Mouse (Mus musculus): ENCODE measurements around the gene Rab5b.
"Not testable (repeated sequence)": the region's sequence is repeated elsewhere in the genome, so short reads cannot be mapped to it uniquely, and the experiment has no call there.

The Rab5b gene

GRCm38 (mm10) chr10:128642749-128643148 lies 53.3 kb downstream of the Rab5b start:
- DNase-seq (ENCODE audit: low spot score), result no peak

GRCm38 (mm10) chr10:128641871-128642270 lies 54.2 kb downstream of the Rab5b start:
- DNase-seq (ENCODE audit: low spot score), result no peak

GRCm38 (mm10) chr10:128640891-128641290 lies 55.2 kb downstream of the Rab5b start:
- DNase-seq (ENCODE audit: low spot score), result no peak

GRCm38 (mm10) chr10:128639999-128640398 lies 56.1 kb downstream of the Rab5b start:
- no peak for DNase-seq (ENCODE audit: low spot score)

- DNase-seq (ENCODE audit: low spot score), result no peak
These were observed 59.1 kb downstream of the Rab5b start for GRCm38 (mm10) chr10:128637011-128637410.

GRCm38 (mm10) chr10:128636561-128636960 lies 59.5 kb downstream of the Rab5b start:
- no peak for DNase-seq (ENCODE audit: low spot score)

GRCm38 (mm10) chr10:128635697-128636096 lies 60.4 kb downstream of the Rab5b start:
- DNase-seq (ENCODE audit: low spot score), result no peak

GRCm38 (mm10) chr10:128631571-128631970 lies 64.5 kb downstream of the Rab5b start:
- no peak for DNase-seq (ENCODE audit: low spot score)

GRCm38 (mm10) chr10:128630306-128630705 lies 65.8 kb downstream of the Rab5b start:
- DNase-seq (ENCODE audit: low spot score), result not testable (repeated sequence)

GRCm38 (mm10) chr10:128629746-128630145 lies 66.3 kb downstream of the Rab5b start:
- DNase-seq (ENCODE audit: low spot score), result no peak

GRCm38 (mm10) chr10:128627398-128628317 lies 68.4 kb downstream of the Rab5b start:
- DNase-seq (ENCODE audit: low spot score), result no peak
